Mouse (Mus musculus) ovary, postnatal 36 days (tissue): ENCODE results near the gene Tnfsf15.

Experiments used
- DNase-seq: peaks from one replicate; pipeline ENCODE4 v3.0.0; 2022; ENCODE audit warnings: low spot score, mixed read lengths

Gene Tnfsf15

DNA sequence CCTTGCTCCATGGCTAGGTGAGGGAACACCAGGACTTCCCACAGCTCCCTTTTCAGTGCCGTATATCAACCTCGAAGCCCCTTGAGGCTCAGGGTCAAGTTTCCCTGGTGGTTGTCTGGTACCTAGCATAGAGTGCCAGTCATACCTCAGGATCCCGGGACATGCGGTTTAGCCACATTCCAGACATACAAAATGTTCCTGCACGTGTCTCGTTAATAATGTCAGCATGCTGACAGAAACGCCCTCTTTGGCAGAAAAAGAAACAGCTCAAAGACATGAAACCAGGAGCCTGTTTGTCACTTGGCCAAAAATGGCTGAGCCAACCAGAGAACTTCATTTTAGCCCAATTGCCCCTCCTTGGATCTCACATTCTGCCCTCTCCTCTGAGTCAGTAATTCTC is 2.8 kb downstream of the Tnfsf15 start:
- no peak for DNase-seq

DNA sequence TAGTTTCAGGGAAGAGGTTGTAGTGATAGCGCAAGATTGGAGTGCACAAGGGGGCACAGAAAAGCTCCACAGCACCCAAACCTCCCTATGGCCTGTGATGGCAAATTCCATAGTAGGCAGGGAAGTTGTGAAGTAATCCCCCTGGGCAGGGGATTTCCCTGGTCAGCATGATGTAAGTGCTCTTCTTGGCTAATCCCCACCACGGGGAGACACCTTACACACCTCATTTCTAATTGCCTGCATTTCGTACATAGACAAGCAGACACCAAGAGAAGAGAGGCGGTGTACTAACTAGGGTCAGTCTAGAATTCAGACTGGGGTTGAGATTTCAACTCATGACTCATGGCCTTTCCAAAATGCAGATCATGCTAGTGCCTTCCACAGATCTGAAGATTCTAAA is 4.2 kb downstream of the Tnfsf15 start:
- no peak for DNase-seq

DNA sequence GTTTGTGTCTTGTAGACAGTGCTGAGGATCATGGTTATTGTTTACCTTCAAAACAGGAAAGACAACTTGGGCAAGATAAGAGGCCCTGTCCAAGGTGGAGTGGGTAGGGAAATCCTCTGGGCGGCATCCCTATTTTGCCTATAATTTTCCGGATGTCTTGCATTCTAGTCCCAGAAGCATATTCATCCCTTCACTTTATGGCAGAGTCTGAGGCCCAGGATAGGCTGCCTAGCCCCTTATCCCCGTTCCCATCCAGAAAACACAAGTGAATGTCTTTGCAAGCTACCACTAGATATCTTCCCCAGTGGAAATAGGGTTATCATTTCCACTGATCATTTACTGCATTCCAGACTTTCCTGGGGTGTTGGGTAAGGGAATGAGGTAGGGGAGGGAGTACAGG is 4.9 kb downstream of the Tnfsf15 start:
- no peak for DNase-seq

DNA sequence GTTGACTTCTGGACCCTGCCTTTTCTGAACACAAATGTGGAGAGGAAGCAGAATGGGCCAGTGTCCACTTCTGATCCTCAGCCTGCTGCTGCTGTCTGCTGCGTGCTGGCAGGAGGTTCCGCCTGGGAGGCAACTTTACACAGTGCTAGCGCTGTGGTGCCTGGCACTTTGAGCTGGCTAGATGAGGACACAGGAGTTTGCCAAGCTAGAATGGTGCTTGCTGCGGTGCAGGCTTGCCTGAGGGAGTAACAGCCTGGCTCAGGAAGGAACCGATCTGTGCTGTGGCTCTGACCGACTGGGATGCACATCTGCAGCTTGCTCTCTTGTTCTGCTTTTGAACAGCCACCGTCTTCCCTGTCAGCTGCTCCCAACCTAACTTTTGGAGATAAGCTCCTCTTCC is 5.4 kb downstream of the Tnfsf15 start:
- DNase-seq, result no peak

DNA sequence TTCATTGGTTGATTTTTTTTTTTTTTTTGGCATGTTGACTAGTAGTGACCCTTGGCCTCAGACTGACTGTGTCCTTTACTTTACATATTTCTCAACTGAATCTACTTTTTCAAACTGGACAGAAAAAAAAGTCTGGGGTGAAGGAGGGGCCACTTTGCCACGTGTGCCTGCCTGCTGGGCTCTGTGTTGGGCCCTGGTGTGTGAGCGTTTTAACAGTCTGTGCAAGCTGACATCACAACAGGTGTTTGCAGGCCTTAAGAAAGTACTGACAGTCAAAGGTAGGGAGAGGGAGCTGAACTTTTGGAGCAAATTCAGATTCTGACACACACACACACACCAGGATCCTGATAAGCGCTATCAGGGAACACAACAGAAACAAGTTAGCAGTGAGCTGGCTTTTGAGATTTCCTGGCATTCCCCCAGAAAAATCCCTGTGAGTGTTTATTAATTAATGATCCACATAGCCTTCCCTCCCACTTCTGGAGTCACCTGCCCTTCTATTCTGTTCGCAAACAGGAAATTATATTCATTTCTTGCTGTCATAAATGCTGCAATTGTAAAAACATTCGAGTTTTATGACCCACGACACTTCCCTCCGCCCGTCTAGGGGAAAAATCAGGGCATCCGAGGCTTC is 6.4 kb downstream of the Tnfsf15 start:
- DNase-seq, result no peak

DNA sequence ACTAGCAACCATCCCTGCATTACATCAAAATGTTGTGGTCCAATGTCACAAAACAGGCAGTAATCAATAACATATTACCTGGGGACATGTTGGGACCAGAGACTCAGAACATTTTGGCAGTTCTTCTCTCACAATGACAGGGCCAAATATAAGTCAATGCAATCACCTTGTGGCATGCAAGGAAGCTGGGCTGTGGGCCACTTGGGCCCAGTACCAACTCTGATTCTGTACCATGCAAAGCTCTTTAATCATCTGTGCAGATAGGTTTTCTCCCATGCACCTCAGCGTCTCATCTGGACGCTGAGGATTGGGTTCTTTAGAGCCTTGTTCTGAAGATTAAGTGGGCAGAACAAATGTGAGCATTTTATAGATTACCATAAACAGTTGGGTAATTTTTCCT is 13.6 kb downstream of the Tnfsf15 start:
- DNase-seq, result no peak

DNA sequence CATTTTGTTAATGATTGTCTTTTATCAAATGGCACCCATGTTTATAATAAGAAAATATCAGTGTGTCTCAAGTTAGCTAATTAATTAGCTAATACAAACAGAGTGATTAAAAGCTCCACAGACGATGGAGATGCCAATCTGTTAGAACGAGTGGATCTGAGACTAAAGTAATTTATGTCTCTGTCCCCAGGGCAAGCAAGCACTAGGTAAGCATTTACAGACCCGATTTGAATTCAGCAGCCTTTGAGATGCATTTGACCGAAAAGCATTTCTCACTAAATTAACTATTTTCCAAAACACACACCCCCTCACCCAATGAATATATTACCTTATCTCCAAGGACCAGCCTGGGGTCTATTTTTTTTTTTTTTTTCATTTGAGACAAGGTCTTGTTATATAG is 18.2 kb downstream of the Tnfsf15 start:
- DNase-seq, result no peak

DNA sequence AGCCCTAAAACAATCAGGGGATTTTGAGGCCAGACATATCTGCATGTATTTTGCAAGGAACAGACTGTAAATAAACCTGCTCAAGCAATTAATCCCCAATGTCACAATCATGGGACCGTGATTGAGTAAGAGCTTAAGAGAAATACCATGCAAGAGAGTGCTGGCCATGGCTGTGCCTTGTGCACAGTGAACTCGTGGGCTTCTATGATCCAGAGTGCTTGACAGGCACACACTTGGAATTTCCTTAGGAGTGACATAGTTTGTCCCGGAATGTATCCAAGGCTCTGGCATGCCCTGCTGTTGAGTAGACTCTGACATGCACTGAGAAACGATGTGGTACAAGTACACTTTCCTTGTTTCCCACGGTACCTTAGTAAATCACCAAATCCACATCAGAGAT is 18.9 kb downstream of the Tnfsf15 start:
- no peak for DNase-seq

DNA sequence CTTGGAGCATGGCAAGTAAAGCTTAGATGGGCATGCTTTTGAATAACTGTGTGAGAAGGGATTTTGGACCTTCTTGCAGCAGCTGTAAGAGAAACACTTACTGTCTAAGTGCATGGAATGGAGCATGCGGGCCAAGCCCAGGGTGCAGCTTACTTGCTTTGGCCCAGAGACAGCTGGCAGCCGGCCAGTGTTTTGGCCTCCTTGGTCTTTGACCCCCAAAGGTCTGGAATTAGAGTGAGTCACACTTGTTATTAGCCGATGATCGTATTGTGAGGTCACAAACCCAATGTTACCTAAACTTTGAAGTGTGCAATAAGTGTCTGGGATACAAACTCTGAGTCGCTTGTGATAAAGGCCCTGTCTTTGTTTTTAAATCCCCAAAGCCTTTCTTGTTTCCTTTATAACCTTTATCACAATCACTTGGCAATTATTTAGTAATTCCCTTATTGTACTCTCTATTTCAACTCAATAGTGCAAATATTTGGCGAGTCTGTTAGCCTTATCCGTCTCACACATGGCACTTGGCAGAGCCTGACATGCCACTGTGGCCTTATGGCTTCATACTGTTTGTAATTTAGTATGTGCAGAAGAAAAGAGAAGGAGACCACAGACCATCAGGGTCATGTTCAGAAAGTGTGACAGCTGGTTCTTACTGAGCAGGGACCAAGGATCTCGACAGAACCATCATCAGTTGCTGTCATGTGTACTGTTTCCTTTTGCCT is 26.8 kb downstream of the Tnfsf15 start:
- peak; percentile 78 for DNase-seq

DNA sequence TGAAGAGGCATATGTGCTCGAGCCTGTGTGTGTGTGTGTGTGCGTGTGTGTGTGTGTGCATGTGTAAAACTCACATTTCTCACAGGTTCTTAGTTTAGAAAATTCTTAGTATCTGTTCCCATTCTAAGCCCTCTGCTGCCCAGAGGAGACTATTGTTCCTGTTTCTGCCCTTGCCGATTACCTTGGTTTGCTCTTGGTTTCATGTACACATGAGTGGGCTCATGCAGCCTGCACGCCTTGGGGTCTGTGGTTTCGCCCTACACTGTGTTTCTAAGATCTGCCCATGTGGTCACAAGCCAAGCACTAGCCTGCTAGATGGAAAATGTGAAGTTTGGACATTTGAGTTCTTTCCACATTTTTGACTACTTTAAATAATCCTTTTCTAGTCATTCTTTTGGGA is 33.0 kb downstream of the Tnfsf15 start:
- no peak for DNase-seq

DNA sequence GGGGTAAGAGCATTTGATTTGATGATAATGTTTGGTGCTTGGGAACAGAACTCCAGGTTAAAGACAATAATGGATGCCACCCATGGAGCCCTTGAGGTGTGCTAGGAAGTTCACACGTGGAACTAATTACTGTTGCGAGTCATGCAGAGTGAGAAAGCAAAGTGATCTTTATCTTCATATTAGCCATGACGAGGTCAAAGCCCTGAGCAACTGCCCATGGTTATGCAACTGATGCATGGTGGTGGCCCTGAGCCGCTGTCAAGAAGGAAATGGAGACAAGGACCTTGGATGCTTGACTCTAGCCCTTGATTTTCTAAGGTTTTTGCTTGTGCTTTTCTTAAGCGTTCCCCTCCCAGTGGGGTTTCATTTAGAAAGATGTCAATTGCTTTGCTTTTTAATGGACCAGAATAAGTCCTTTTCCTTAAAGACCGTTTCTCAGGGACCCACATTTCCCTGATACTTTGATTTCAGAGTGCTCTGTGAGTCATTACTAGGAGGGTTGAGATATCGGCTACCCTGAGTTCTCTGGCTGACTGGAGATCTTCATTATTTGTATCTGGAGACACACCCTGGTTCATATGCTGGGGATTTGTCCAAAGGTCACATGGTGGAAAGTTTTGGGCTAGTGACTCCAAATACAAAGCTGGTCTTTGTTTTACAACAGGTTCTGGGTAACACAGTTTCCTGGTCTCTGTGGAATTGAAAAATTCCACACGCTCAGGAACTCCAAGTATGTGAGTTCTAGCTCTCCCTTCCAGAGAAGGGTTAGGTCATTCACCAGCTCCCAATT is 34.3 kb downstream of the Tnfsf15 start:
- no peak for DNase-seq

DNA sequence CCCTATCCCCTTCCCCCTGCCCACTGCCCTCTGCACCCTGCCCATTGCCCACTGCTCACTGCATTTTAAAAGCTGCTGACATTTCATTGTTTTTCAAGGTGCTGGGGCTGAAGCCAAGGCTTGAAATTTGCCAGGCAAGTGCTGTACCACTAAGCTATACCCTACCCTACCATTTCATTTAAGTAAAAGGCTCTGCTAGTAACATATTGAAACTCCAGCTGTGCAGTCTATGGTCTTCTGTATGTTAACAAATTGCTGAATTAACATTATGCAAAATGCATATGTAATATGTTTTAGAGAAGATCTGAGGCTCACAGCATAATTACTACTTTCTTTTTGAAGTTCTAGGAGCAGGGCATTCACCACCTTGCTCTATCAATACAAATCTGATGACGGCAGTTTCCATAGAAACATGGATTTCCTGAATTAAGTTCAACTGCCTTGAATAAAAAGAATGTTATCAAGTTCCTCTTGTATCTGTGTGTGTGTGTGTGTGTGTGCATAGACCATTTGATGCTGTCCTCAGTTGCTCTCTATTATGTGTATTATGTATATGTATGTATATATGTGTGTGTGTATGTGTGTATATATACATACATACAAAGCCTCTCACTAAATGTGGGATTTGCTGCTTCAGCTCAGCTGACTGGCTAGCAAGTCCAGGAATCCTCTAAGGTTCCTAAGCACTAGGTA is 38.5 kb downstream of the Tnfsf15 start:
- DNase-seq, result no peak

DNA sequence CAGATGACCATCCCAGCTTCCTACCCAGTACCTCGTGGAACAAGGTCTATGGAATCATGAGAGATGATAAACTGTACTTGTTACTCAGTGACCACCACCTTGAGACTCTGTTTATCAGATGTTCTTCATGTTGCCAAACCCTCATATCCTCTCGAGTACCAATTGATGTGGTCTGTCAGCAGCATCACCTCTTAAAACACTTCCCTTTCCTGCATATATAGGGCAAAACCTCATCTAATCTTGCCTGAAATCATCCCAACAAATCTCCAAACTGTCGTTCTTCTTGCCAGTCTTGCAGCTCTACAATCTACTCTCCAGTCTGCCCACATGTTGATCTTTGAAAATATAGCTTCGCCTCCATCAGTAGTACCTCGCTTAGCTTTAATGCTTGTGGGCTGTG is 40.7 kb downstream of the Tnfsf15 start:
- no peak for DNase-seq

DNA sequence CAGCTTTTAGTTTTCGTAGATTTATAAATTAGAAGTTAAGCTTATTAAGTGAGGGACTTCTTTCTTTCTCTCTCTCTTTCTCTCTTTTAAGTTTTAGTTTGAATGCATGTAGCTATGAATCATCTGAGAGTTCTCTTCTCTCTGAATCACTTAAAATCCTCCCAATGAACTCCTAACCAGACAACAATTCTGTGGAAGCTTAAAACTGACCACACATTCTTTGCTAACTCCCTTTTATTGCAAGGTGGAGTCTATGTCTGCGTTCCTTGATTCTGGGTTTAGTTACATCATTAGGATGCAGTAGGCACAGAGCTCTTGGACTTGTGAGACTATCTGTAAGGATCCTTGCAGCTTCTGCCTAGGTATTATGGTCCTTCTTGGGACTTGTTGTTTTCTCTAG is 41.2 kb downstream of the Tnfsf15 start:
- no peak for DNase-seq

DNA sequence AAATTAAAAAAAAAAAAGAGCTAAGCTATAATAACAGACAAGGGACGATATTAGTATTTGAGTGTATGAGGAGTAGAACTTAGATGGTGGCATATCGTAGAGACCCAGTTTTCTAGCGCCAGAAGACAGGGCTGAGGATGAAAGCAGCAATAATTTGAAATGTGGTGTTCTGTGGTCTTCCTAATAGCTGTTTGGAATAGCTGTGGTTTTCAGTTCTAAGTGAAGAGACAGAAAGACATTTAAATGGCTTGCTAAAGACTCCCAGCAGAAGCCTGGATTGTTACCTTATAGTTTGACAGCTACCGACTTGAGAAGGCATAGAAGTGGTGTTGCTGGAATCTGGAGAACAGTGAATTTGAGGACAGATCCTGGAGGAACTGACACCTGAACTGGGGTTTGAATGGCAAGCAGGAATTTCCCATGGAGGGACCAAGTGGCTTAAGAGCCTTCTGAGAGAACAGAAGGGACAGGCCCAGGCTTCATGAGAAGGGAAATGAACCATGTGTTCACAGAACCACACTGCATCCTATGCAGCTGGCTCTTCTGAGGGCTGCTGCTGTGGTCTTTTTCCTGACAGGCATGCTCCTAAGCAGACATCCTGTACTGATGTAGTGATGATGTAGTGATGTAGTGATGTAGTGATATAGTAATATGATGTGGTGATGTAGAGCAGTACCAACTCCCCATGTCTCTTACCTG is 42.8 kb downstream of the Tnfsf15 start:
- no peak for DNase-seq

DNA sequence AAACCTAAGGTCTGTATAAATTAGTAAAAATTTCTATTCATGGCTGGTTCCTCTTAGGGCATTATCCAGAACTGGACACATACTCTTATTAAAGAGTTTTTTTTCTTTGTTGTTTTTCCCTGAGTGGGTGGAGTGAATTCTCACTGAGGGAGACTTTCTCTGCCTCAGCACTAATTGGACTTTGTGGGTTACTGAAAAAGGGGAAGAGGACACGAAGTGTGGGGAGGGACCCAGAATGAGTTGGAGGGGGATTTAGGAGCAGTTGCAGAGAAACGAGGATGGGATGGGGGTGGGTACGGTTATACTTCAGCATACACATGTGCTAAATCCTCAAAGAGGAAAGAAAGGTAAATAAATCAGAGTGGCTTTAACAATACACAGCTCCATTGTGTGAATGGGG is 45.2 kb downstream of the Tnfsf15 start:
- DNase-seq, result no peak

DNA sequence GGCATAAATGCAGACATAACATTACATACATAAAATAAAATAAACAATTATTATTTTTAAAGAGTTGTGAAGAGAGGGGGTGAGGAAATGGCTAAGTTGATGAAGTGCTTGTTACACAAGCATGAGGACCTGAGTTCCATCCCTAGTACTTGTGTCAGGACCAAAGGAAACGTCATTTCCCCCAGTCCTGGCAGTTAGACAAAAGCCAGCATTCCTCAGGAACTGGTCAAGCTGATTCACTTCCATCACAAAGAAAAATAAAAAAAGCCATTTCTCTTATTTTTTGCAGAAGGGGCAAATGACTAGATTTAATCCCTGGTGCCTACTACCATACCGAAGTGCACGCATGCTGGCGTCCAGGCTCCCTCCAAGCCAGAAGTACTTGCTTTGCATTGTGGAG is 48.0 kb downstream of the Tnfsf15 start:
- no peak for DNase-seq

DNA sequence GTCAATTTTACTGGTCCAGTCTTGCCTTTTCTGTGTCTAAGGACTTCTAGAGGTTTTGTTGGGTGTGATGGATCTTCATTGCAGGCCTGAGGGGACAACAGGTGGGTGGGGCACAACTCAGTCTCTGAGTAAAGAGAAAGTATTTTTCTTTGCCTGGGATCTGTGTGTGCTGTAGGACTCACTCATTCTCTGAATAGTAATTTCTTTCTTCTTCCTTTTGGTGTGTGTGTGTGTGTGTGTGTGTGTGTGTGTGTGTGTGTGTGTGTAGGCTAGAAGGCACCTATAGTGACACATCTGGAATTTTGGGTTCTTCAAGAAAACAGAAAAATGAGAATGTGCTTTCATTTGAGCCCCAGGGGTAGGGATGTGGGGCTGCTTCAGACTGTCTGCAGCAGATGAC is 52.6 kb downstream of the Tnfsf15 start:
- no peak for DNase-seq

DNA sequence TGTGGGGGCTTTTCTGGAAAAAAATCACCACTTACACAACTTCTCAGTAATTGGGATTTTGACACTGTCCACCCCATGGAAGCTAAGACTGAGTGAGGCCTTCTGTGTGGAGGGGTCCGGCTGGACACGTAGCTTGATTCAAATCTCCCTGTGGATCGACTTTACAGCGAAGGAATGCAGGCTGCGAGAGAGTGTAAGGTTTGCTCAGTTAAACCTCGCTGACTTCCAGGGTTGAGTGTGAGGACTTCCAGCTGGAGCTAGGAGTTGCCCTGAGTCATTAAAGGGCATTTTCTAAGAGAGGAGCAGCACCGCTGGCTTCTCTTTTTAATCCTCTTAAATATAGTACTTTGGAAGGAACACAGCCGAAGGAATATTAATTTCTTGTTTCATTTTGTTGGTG is 57.5 kb downstream of the Tnfsf15 start:
- DNase-seq, result no peak

DNA sequence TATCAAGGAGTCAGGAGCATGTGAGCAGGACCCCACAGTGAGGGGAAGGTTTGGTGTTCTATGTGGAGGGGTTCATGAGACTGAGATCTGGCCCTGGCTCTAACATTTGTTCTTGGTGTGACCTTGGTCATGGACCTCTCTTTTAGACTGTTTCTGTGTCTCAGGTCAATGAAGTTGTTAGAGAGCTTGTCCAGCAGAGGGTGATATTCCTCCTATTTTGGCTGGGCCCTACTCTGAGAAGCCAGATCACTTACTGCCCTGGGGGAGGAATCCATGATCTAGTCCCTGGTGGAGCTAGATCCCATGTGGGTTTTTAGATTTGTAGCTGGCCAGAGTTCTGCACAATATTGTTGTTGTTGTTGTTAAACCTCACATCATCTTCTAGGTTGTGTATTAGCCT is 58.8 kb downstream of the Tnfsf15 start:
- peak; percentile 6 for DNase-seq

DNA sequence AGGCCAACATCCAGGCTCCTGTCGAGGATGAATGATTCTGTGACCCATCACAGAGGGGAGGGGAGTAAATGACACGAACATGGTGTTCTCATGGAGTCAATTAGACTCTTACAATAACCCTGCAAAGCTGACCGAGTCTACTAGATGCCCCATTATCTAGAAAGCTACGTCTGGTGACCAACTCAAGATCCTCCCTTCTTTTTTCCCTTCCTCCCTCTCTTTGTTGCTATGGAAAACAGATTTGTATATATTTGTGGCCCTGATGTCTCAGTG is 59.7 kb downstream of the Tnfsf15 start:
- DNase-seq, result no peak
